Mouse (Mus musculus): ENCODE results near the gene Lrp11. TPM values are rescaled to one million over a fixed set of nuclear protein-coding genes. Genes with fewer than 3 reads are reported as not detected.
"Not testable (repeated sequence)": the region's sequence is repeated elsewhere in the genome, so short reads cannot be mapped to it uniquely, and the experiment has no call there.

Gene Lrp11
- total and polyA plus RNA-seq, 2 experiments, result 1.2 to 1.4 TPM

DNA sequence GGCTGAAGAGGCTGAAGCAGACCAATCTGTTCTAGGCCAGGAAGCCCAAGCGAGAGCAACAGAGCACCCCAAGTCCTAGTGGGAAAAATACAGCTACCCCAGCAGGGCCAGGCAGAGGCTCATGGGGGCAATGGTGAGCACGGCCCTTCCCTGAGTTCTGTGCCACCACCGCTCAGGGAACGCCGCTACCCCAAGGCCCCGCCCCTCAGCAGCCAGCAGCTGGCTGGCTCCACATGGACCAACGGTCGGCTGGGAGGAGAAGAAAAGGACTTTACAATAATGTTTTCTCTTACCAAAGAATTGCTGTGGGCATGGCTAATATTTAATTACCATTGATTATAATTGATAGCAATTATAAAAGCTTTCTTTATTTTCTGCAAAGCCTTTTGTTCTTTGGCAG, 25.2 kb downstream of the Lrp11 start:
- Histone ChIP-seq H3K79me2 (ENCODE audit: control insufficient read depth, insufficient read depth, low read length) (no peaks in the 10 kb centered on the region), H3K27me3 (ENCODE audit: control insufficient read depth, insufficient read depth, low read length) (no peaks in the 10 kb centered on the region), H3K9ac (ENCODE audit: low read depth, low read length) (no peak overlapping the region), H3K4me1 (ENCODE audit: control insufficient read depth, insufficient read depth, low read length) (no peaks in the 10 kb centered on the region), H3K4me3 (ENCODE audit: insufficient read depth, low read depth, low read length) (no peak overlapping the region), H3K36me3 (ENCODE audit: control insufficient read depth, insufficient read depth, low read length) (no peaks in the 10 kb centered on the region), H3K27ac (replicated peaks; ENCODE audit: insufficient read depth, low read depth, low read length) (no peak overlapping the region)
- WGBS, result 90% methylated on average over 8 of the region's 8 CpGs
- DNase-seq (ENCODE audit: extremely low read depth, low read depth, low spot score), result no peak
- TF ChIP-seq POLR2A (IDR thresholded peaks at IDR 0.05; ENCODE audit: extremely low read depth, insufficient read depth, low read length) (no peak), CTCF (IDR thresholded peaks at IDR 0.05; ENCODE audit: low read depth, low read length) (no peak)

- H3K79me2 ChIP-seq (ENCODE audit: control insufficient read depth, insufficient read depth, low read length), result not testable (repeated sequence)
Measured at GRCm38 (mm10) chr10:7617146-7617545, 27.5 kb downstream of the Lrp11 start.

DNA sequence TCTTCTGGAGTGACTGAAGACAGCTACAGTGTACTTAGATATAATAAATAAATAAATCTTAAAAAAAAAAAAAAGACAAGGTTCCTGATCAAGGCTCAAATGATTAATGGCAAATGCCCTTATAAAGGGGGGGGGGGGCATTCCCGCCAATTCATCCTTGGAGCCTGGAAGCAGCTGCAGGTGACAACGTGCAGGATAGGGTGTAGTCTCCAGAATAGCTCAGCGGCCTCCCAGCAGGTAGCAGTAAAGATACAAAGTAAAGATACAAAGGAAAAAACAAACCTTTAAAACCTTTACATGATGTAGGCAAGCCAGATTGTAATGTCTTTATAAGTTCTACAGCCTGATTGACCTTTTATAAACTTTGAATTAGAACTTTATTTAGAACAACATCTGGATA, 28.0 kb downstream of the Lrp11 start:
- H3K4me1 ChIP-seq (ENCODE audit: control insufficient read depth, insufficient read depth, low read length); H3K27me3 ChIP-seq (ENCODE audit: control insufficient read depth, insufficient read depth, low read length); H3K27ac ChIP-seq (replicated peaks; ENCODE audit: insufficient read depth, low read depth, low read length); H3K36me3 ChIP-seq (ENCODE audit: control insufficient read depth, insufficient read depth, low read length); DNase-seq (ENCODE audit: extremely low read depth, low read depth, low spot score); H3K9ac ChIP-seq (ENCODE audit: low read depth, low read length); H3K79me2 ChIP-seq (ENCODE audit: control insufficient read depth, insufficient read depth, low read length); H3K4me3 ChIP-seq (ENCODE audit: insufficient read depth, low read depth, low read length): not testable (repeated sequence)
- WGBS, result 66% methylated on average over 3 of the region's 3 CpGs

More at GRCm38 (mm10) chr10:7617146-7617545, 27.5 kb downstream of the Lrp11 start:
- not testable (repeated sequence) for H3K27me3 ChIP-seq (ENCODE audit: control insufficient read depth, insufficient read depth, low read length); H3K9ac ChIP-seq (ENCODE audit: low read depth, low read length); DNase-seq (ENCODE audit: extremely low read depth, low read depth, low spot score); H3K27ac ChIP-seq (replicated peaks; ENCODE audit: insufficient read depth, low read depth, low read length); H3K4me1 ChIP-seq (ENCODE audit: control insufficient read depth, insufficient read depth, low read length); H3K36me3 ChIP-seq (ENCODE audit: control insufficient read depth, insufficient read depth, low read length); H3K4me3 ChIP-seq (ENCODE audit: insufficient read depth, low read depth, low read length)
- 91% methylated on average over 11 of the region's 11 CpGs for WGBS

GRCm38 (mm10) chr10:7619821-7620241, 30.2 kb downstream of the Lrp11 start:
- Histone ChIP-seq H3K79me2 (ENCODE audit: control insufficient read depth, insufficient read depth, low read length) (no peaks in the 10 kb centered on the region), H3K4me3 (ENCODE audit: insufficient read depth, low read depth, low read length) (no peak overlapping the region), H3K4me1 (ENCODE audit: control insufficient read depth, insufficient read depth, low read length) (no peaks in the 10 kb centered on the region), H3K27me3 (ENCODE audit: control insufficient read depth, insufficient read depth, low read length) (no peaks in the 10 kb centered on the region), H3K27ac (replicated peaks; ENCODE audit: insufficient read depth, low read depth, low read length) (no peak overlapping the region), H3K36me3 (ENCODE audit: control insufficient read depth, insufficient read depth, low read length) (no peaks in the 10 kb centered on the region), H3K9ac (ENCODE audit: low read depth, low read length) (no peak overlapping the region)
- TF ChIP-seq CTCF (IDR thresholded peaks at IDR 0.05; ENCODE audit: low read depth, low read length) (no peak), POLR2A (IDR thresholded peaks at IDR 0.05; ENCODE audit: extremely low read depth, insufficient read depth, low read length) (no peak)
- no peak for DNase-seq (ENCODE audit: extremely low read depth, low read depth, low spot score)
- WGBS, result 100% methylated on average over 5 of the region's 5 CpGs

DNA sequence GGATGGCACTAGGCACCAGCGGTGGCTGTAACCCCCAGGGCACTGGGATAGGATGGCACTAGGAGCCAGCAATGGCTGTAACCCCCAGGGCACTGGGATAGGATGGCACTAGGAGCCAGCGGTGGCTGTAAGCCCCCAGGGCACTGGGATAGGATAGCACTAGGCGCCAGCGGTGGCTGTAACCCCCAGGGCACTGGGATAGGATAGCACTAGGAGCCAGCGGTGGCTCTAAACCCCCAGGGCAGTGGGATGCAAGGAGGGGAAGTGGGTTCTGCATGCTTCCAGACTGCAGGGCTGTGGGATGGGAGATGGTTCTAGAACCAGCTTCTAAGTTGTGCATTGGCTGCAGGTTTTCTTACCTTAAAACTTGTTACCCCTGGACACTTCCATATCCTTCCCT, 31.1 kb downstream of the Lrp11 start:
- no peak overlapping the region for H3K9ac ChIP-seq (ENCODE audit: low read depth, low read length)
- no peaks in the 10 kb centered on the region for H3K27me3 ChIP-seq (ENCODE audit: control insufficient read depth, insufficient read depth, low read length)
- H3K27ac ChIP-seq (replicated peaks; ENCODE audit: insufficient read depth, low read depth, low read length), result no peak overlapping the region
- WGBS, result 87% methylated on average over 5 of the region's 5 CpGs
- no peaks in the 10 kb centered on the region for H3K79me2 ChIP-seq (ENCODE audit: control insufficient read depth, insufficient read depth, low read length)
- H3K4me3 ChIP-seq (ENCODE audit: insufficient read depth, low read depth, low read length), result no peak overlapping the region
- TF ChIP-seq POLR2A (IDR thresholded peaks at IDR 0.05; ENCODE audit: extremely low read depth, insufficient read depth, low read length) (no peak), CTCF (IDR thresholded peaks at IDR 0.05; ENCODE audit: low read depth, low read length) (no peak)
- no peaks in the 10 kb centered on the region for H3K36me3 ChIP-seq (ENCODE audit: control insufficient read depth, insufficient read depth, low read length)
- no peaks in the 10 kb centered on the region for H3K4me1 ChIP-seq (ENCODE audit: control insufficient read depth, insufficient read depth, low read length)
- DNase-seq (ENCODE audit: extremely low read depth, low read depth, low spot score), result no peak

- Histone ChIP-seq H3K4me1 (ENCODE audit: control insufficient read depth, insufficient read depth, low read length) (no peaks in the 10 kb centered on the region), H3K27me3 (ENCODE audit: control insufficient read depth, insufficient read depth, low read length) (no peaks in the 10 kb centered on the region), H3K4me3 (ENCODE audit: insufficient read depth, low read depth, low read length) (no peak overlapping the region), H3K27ac (replicated peaks; ENCODE audit: insufficient read depth, low read depth, low read length) (no peak overlapping the region), H3K79me2 (ENCODE audit: control insufficient read depth, insufficient read depth, low read length) (no peaks in the 10 kb centered on the region), H3K9ac (ENCODE audit: low read depth, low read length) (no peak overlapping the region), H3K36me3 (ENCODE audit: control insufficient read depth, insufficient read depth, low read length) (peaks cover 2% of the 10 kb centered on the region)
- no peak for DNase-seq (ENCODE audit: extremely low read depth, low read depth, low spot score)
- TF ChIP-seq POLR2A (IDR thresholded peaks at IDR 0.05; ENCODE audit: extremely low read depth, insufficient read depth, low read length), result no peak
- no peak for TF ChIP-seq CTCF (IDR thresholded peaks at IDR 0.05; ENCODE audit: low read depth, low read length)
- WGBS, result 79% methylated on average over 3 of the region's 3 CpGs
Measured at GRCm38 (mm10) chr10:7622378-7622777, 32.8 kb downstream of the Lrp11 start.
